In the genomic region with DNA sequence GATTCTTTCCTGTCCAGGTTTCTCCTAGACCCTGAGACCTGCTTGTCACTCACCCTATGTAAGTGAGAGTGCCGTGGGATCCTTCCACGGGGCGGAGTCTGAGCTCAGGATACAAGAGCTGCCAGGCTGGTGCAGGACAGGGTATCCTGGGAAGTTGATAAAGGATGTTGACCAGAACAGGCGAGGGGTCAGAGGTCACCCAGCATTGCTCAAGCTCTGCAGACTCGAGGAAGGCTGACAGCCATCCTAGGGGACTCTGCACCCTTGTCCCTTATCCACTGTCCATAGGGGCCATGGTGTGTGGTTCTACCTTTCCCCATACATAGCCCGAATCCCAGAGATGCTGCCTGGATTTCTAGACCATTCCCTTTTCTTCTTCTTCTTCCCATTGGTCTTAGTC, we compare ENCODE assay signal across 28 mouse cellular contexts. TPM values are rescaled to one million over a fixed set of nuclear protein-coding genes. Genes with fewer than 3 reads are reported as not detected.
"Had no signal": no experiment of that assay in that cellular context is flagged by ENCODE, and none has a peak within 500 bp of the region (broad histone marks: within the 10 kb centered on the region; RNA-seq: fewer than 3 reads in every experiment).

No protein-coding gene starts in this region.

- H3K27ac ChIP-seq: kidney, embryonic 15.5 days; left cerebral cortex, adult 2 months; limb, embryonic 12.5 days; limb, embryonic 15.5 days; liver, embryonic 15.5 days; macrophage; midbrain, embryonic 12.5 days; midbrain, embryonic 15.5 days; neural tube, embryonic 12.5 days; neural tube, embryonic 15.5 days; stomach, postnatal 0 days had no signal

- H3K9me3 ChIP-seq: kidney, embryonic 15.5 days; limb, embryonic 12.5 days; limb, embryonic 15.5 days; liver, embryonic 15.5 days; megakaryocyte, embryonic 14.5 days; midbrain, embryonic 12.5 days; midbrain, embryonic 15.5 days; neural tube, embryonic 12.5 days; neural tube, embryonic 15.5 days had no signal

- H3K4me2 ChIP-seq: kidney, embryonic 15.5 days; limb, embryonic 12.5 days; limb, embryonic 15.5 days; liver, embryonic 15.5 days; lung, embryonic 14.5 days; midbrain, embryonic 12.5 days; midbrain, embryonic 15.5 days; neural tube, embryonic 12.5 days; neural tube, embryonic 15.5 days had no signal

- DNase-seq: kidney, adult 11 months; kidney, adult 8-10 months; kidney, postnatal 10 days; kidney, postnatal 36 days; layer of hippocampus, postnatal 36 days; left cerebral cortex, postnatal 4 days; lung, embryonic 14.5 days; right cerebral cortex, adult 18-20 months; right cerebral cortex, postnatal 14 days; right cerebral cortex, postnatal 4 days; thymus, adult 2 months; thymus, postnatal 14 days had no signal

- H3K27me3 ChIP-seq: limb, embryonic 15.5 days; midbrain, embryonic 15.5 days; neural tube, embryonic 12.5 days; neural tube, embryonic 15.5 days had no signal

- ATAC-seq: lung, postnatal 0 days; midbrain, embryonic 15.5 days had no signal

- H3K4me1 ChIP-seq: kidney, embryonic 15.5 days; limb, embryonic 12.5 days; megakaryocyte, embryonic 14.5 days; midbrain, embryonic 15.5 days; neural tube, embryonic 15.5 days had no signal

- H3K9ac ChIP-seq: kidney, embryonic 15.5 days; limb, embryonic 12.5 days; limb, embryonic 15.5 days; liver, embryonic 15.5 days; lung, embryonic 14.5 days; midbrain, embryonic 12.5 days; midbrain, embryonic 15.5 days; neural tube, embryonic 12.5 days; neural tube, embryonic 15.5 days had no signal

- H3K4me3 ChIP-seq: kidney, embryonic 15.5 days; left cerebral cortex, adult 2 months; limb, embryonic 12.5 days; limb, embryonic 15.5 days; liver, embryonic 15.5 days; megakaryocyte, embryonic 14.5 days; midbrain, embryonic 12.5 days; midbrain, embryonic 15.5 days; neural tube, embryonic 12.5 days; neural tube, embryonic 15.5 days had no signal

- H3K36me3 ChIP-seq: kidney, embryonic 15.5 days; limb, embryonic 15.5 days; liver, embryonic 15.5 days had no signal

RNA-seq across cellular contexts. Expression of gene Tff3, which starts 13.4 kb away (rescaled TPM):
- total RNA-seq: layer of hippocampus, adult 8-10 months; layer of hippocampus, postnatal 10 days; layer of hippocampus, postnatal 36 days; left cerebral cortex, adult 2 months; left cerebral cortex, postnatal 10 days; left cerebral cortex, postnatal 4 days had no signal
- polyA plus RNA-seq: limb, embryonic 12.5 days; lung, embryonic 14.5 days; lung, postnatal 0 days; macrophage had no signal

RNA-seq across cellular contexts. Expression of gene Tff2, which starts 28.0 kb away (rescaled TPM):
- total RNA-seq: layer of hippocampus, adult 8-10 months; layer of hippocampus, postnatal 10 days; layer of hippocampus, postnatal 36 days; left cerebral cortex, adult 2 months; left cerebral cortex, postnatal 10 days; left cerebral cortex, postnatal 4 days had no signal
- polyA plus RNA-seq: limb, embryonic 12.5 days; limb, embryonic 15.5 days; liver, embryonic 15.5 days; lung, embryonic 14.5 days; macrophage; midbrain, embryonic 12.5 days; midbrain, embryonic 15.5 days; neural tube, embryonic 12.5 days; neural tube, embryonic 15.5 days had no signal

RNA-seq across cellular contexts. Expression of gene Tff1, which starts 49.0 kb away (rescaled TPM):
- total RNA-seq: layer of hippocampus, adult 8-10 months; layer of hippocampus, postnatal 10 days; layer of hippocampus, postnatal 36 days; left cerebral cortex, adult 2 months; left cerebral cortex, postnatal 10 days; left cerebral cortex, postnatal 4 days had no signal
- polyA plus RNA-seq: limb, embryonic 12.5 days; limb, embryonic 15.5 days; liver, embryonic 15.5 days; lung, embryonic 14.5 days; lung, postnatal 0 days; macrophage; midbrain, embryonic 12.5 days; midbrain, embryonic 15.5 days; neural tube, embryonic 12.5 days; neural tube, embryonic 15.5 days had no signal
